Mouse (Mus musculus): Measurements from ENCODE around the gene Nkx2-1. TPM values are rescaled to one million over a fixed set of nuclear protein-coding genes. Genes with fewer than 3 reads are reported as not detected.

The Nkx2-1 gene
- total RNA-seq (2012; rRNA removed) = not detected in 2 replicates

- H3K27ac ChIP-seq (ENCODE audit: insufficient read depth, low read depth, low read length, poor library complexity, severe bottlenecking) = no peak within 1 kb of the TSS
- no peak for DNase-seq (ENCODE audit: low read depth, low spot score)
- TF ChIP-seq ZC3H11A (IDR thresholded peaks at IDR 0.05; ENCODE audit: borderline replicate concordance, low read depth, low read length) (no peak), HCFC1 (IDR thresholded peaks at IDR 0.05; ENCODE audit: borderline replicate concordance, insufficient read depth, low read length) (no peak), ZNF384 (IDR thresholded peaks at IDR 0.05; ENCODE audit: low read depth, low read length) (no peak), CHD2 (IDR thresholded peaks at IDR 0.05; ENCODE audit: low read depth, low read length) (no peak), MAFK (IDR thresholded peaks at IDR 0.05; ENCODE audit: insufficient read depth, low read depth, low read length) (no peak)
- H3K9ac ChIP-seq (ENCODE audit: insufficient read depth, low read depth, low read length, poor library complexity, severe bottlenecking) = no peak within 1 kb of the TSS
- 0 out of 4 replicates have a peak, but pooled peaks cover 0 to 1% of the 10 kb centered on the region in 2 experiments for H3K4me1 ChIP-seq (ENCODE audit: control insufficient read depth in 2 of 2, insufficient read depth in 2 of 2, low read length in 2 of 2, poor library complexity in 1 of 2)
- peak within 1 kb of the TSS; percentile 32 to 40; a peak in 3 of 4 replicates for H3K4me3 ChIP-seq (ENCODE audit: insufficient read depth in 1 of 2, low read depth in 1 of 2, low read length in 2 of 2, poor library complexity in 1 of 2, severe bottlenecking in 1 of 2)
- H3K9me3 ChIP-seq (ENCODE audit: control insufficient read depth, insufficient read depth, low read depth, low read length) = no peaks in the 10 kb centered on the region
- in situ Hi-C loops (cut with MboI; ENCODE audit: low sequenced_read_pairs in 2 of 2, unreplicated experiment in 2 of 2) = loop anchor here (5.0 to 25.0 kb wide), 6 partner anchors 75 to 1005 kb away; partner anchors contain the start of genes Nkx2-9 (in 2 of the 2), Pax9 (in 1 of the 2) and Slc25a21 (in 1 of the 2)
- H3K36me3 ChIP-seq (ENCODE audit: control insufficient read depth, insufficient read depth, low read length, poor library complexity, severe bottlenecking) = no peaks in the 10 kb centered on the region
Measured at GRCm38 (mm10) chr12:56536884-56537265, at the start of gene Nkx2-1. Nkx2-1 (minus strand) TSS chr12:56536908.

GRCm38 (mm10) chr12:56541068-56541467, 4.4 kb upstream of the Nkx2-1 start:
- in situ Hi-C loops (cut with MboI; ENCODE audit: low sequenced_read_pairs in 2 of 2, unreplicated experiment in 2 of 2) = loop anchor here in 1 of 2 experiments (25.0 kb wide), 1 partner anchor 646 kb away; the partner anchor contains the start of gene Slc25a21
- Histone ChIP-seq H3K36me3 (ENCODE audit: control insufficient read depth, insufficient read depth, low read length, poor library complexity, severe bottlenecking) (no peaks in the 10 kb centered on the region), H3K4me3 (ENCODE audit: insufficient read depth in 1 of 2, low read depth in 1 of 2, low read length in 2 of 2, poor library complexity in 1 of 2, severe bottlenecking in 1 of 2) (peak overlapping the region in 1 of 2 experiments; percentile 38; a peak in 2 of 4 replicates), H3K9me3 (ENCODE audit: control insufficient read depth, insufficient read depth, low read depth, low read length) (no peaks in the 10 kb centered on the region), H3K9ac (ENCODE audit: insufficient read depth, low read depth, low read length, poor library complexity, severe bottlenecking) (no peak overlapping the region), H3K27ac (ENCODE audit: insufficient read depth, low read depth, low read length, poor library complexity, severe bottlenecking) (no peak overlapping the region), H3K4me1 (ENCODE audit: control insufficient read depth in 2 of 2, insufficient read depth in 2 of 2, low read length in 2 of 2, poor library complexity in 1 of 2) (no peaks in the 10 kb centered on the region)
- TF ChIP-seq ZC3H11A (IDR thresholded peaks at IDR 0.05; ENCODE audit: borderline replicate concordance, low read depth, low read length) (peak; percentile 58; the same call in 1 of the 2 replicates), ZNF384 (IDR thresholded peaks at IDR 0.05; ENCODE audit: low read depth, low read length) (no peak)
- DNase-seq (ENCODE audit: low read depth, low spot score) = no peak

- DNase-seq (ENCODE audit: low read depth, low spot score) = no peak
- H3K9ac ChIP-seq (ENCODE audit: insufficient read depth, low read depth, low read length, poor library complexity, severe bottlenecking) = no peak overlapping the region
- in situ Hi-C loops (cut with MboI; ENCODE audit: low sequenced_read_pairs in 2 of 2, unreplicated experiment in 2 of 2) = loop anchor here in 1 of 2 experiments (25.0 kb wide), 1 partner anchor 647 kb away; the partner anchor contains the start of gene Slc25a21
Measured at GRCm38 (mm10) chr12:56540591-56540990, 3.9 kb upstream of the Nkx2-1 start.

GRCm38 (mm10) chr12:56538601-56539000, 1.9 kb upstream of the Nkx2-1 start:
- no peak for TF ChIP-seq HCFC1 (IDR thresholded peaks at IDR 0.05; ENCODE audit: borderline replicate concordance, insufficient read depth, low read length)
- no peak for TF ChIP-seq ZNF384 (IDR thresholded peaks at IDR 0.05; ENCODE audit: low read depth, low read length)
- TF ChIP-seq ZC3H11A (IDR thresholded peaks at IDR 0.05; ENCODE audit: borderline replicate concordance, low read depth, low read length) = no peak
- TF ChIP-seq MAFK (IDR thresholded peaks at IDR 0.05; ENCODE audit: insufficient read depth, low read depth, low read length) = no peak
- TF ChIP-seq CHD2 (IDR thresholded peaks at IDR 0.05; ENCODE audit: low read depth, low read length) = no peak
- 0 out of 4 replicates have a peak, but pooled peaks cover 0 to 1% of the 10 kb centered on the region in 2 experiments for H3K4me1 ChIP-seq (ENCODE audit: control insufficient read depth in 2 of 2, insufficient read depth in 2 of 2, low read length in 2 of 2, poor library complexity in 1 of 2)
- no peaks in the 10 kb centered on the region for H3K9me3 ChIP-seq (ENCODE audit: control insufficient read depth, insufficient read depth, low read depth, low read length)
- H3K9ac ChIP-seq (ENCODE audit: insufficient read depth, low read depth, low read length, poor library complexity, severe bottlenecking) = no peak overlapping the region
- no peak overlapping the region for H3K4me3 ChIP-seq (ENCODE audit: insufficient read depth in 1 of 2, low read depth in 1 of 2, low read length in 2 of 2, poor library complexity in 1 of 2, severe bottlenecking in 1 of 2)
- no peak for DNase-seq (ENCODE audit: low read depth, low spot score)
- H3K27ac ChIP-seq (ENCODE audit: insufficient read depth, low read depth, low read length, poor library complexity, severe bottlenecking) = no peak overlapping the region
- H3K36me3 ChIP-seq (ENCODE audit: control insufficient read depth, insufficient read depth, low read length, poor library complexity, severe bottlenecking) = no peaks in the 10 kb centered on the region
- in situ Hi-C loops (cut with MboI; ENCODE audit: low sequenced_read_pairs in 2 of 2, unreplicated experiment in 2 of 2) = loop anchor here (5.0 to 25.0 kb wide), 6 partner anchors 74 to 1004 kb away; partner anchors contain the start of genes Nkx2-9 (in 2 of the 2), Pax9 (in 1 of the 2) and Slc25a21 (in 1 of the 2)

More at GRCm38 (mm10) chr12:56540591-56540990, 3.9 kb upstream of the Nkx2-1 start:
- no peaks in the 10 kb centered on the region for H3K9me3 ChIP-seq (ENCODE audit: control insufficient read depth, insufficient read depth, low read depth, low read length)
- TF ChIP-seq HCFC1 (IDR thresholded peaks at IDR 0.05; ENCODE audit: borderline replicate concordance, insufficient read depth, low read length) = no peak
- TF ChIP-seq ZC3H11A (IDR thresholded peaks at IDR 0.05; ENCODE audit: borderline replicate concordance, low read depth, low read length) = no peak
- no peak for TF ChIP-seq ZNF384 (IDR thresholded peaks at IDR 0.05; ENCODE audit: low read depth, low read length)
- TF ChIP-seq MAFK (IDR thresholded peaks at IDR 0.05; ENCODE audit: insufficient read depth, low read depth, low read length) = no peak
- TF ChIP-seq CHD2 (IDR thresholded peaks at IDR 0.05; ENCODE audit: low read depth, low read length) = no peak
- peak overlapping the region in 1 of 2 experiments; percentile 38; a peak in 1 of 4 replicates for H3K4me3 ChIP-seq (ENCODE audit: insufficient read depth in 1 of 2, low read depth in 1 of 2, low read length in 2 of 2, poor library complexity in 1 of 2, severe bottlenecking in 1 of 2)
- no peak overlapping the region for H3K27ac ChIP-seq (ENCODE audit: insufficient read depth, low read depth, low read length, poor library complexity, severe bottlenecking)
- H3K36me3 ChIP-seq (ENCODE audit: control insufficient read depth, insufficient read depth, low read length, poor library complexity, severe bottlenecking) = no peaks in the 10 kb centered on the region
- H3K4me1 ChIP-seq (ENCODE audit: control insufficient read depth in 2 of 2, insufficient read depth in 2 of 2, low read length in 2 of 2, poor library complexity in 1 of 2) = no peaks in the 10 kb centered on the region

Measured in ES-E14 (cell line).